Mouse (Mus musculus): Measurements from ENCODE around the gene Zfp467.

GRCm38 (mm10) chr6:48434651-48435050, 11.0 kb downstream of the Zfp467 start:
- no peak for TF ChIP-seq POLR2A (IDR thresholded peaks at IDR 0.05; ENCODE audit: low read depth, low read length)
- TF ChIP-seq CTCF (IDR thresholded peaks at IDR 0.05; ENCODE audit: extremely low read depth, insufficient read depth, insufficient read length, insufficient replicate concordance): no peak
